Mouse (Mus musculus) spleen, adult 2 months (tissue): ENCODE measurements around the gene A530016L24Rik. TPM values are rescaled to one million over a fixed set of nuclear protein-coding genes. Genes with fewer than 3 reads are reported as not detected.

Experiments
- DNase-seq, 2 experiments: peaks; one replicate each; pipeline versions ENCODE4 v3.0.0 to v3.0.0-alpha.2; 2012 to 2021; ENCODE audit warnings: low spot score in 2 of 2, low read depth in 1 of 2
- H3K27ac ChIP-seq: fragments of 200-500 bp; 2 replicates; pipeline ENCODE4 v1.5.1; 2012; ENCODE audit warnings: low read length, inconsistent platforms; ENCODE audit not compliant: insufficient read depth
- H3K27me3 ChIP-seq: fragments of 200-500 bp; 2 replicates; pipeline ENCODE4 v1.6.1; 2012; ENCODE audit warnings: mild to moderate bottlenecking, moderate library complexity, low read length, inconsistent platforms; ENCODE audit not compliant: control insufficient read depth, insufficient read depth
- H3K36me3 ChIP-seq: fragments of 200-500 bp; 2 replicates; pipeline ENCODE4 v1.6.1; 2012; ENCODE audit warnings: mild to moderate bottlenecking, low read length, inconsistent platforms; ENCODE audit not compliant: control insufficient read depth, insufficient read depth
- H3K4me1 ChIP-seq: fragments of 200-500 bp; 2 replicates; pipeline ENCODE4 v1.6.1; 2011; ENCODE audit warnings: inconsistent platforms; ENCODE audit not compliant: control insufficient read depth, insufficient read depth, insufficient read length
- H3K4me3 ChIP-seq: fragments of 200-500 bp; 2 replicates; pipeline ENCODE4 v1.5.1; 2011; ENCODE audit warnings: mild to moderate bottlenecking, inconsistent platforms; ENCODE audit not compliant: insufficient read depth, insufficient read length; ENCODE audit errors: extremely low read depth
- CTCF ChIP-seq: fragments of 200-500 bp; IDR thresholded peaks from 2 replicates; pipeline ENCODE4 v1.5.1; 2011; ENCODE audit warnings: mild to moderate bottlenecking, inconsistent platforms; ENCODE audit not compliant: insufficient read depth, insufficient read length, insufficient replicate concordance; ENCODE audit errors: extremely low read depth
- POLR2A ChIP-seq: fragments of 200-500 bp; IDR thresholded peaks from 2 replicates; pipeline ENCODE4 v1.6.1; 2011; ENCODE audit warnings: low read depth, low read length, inconsistent platforms
- WGBS: fragments of 180-500 bp; shearing (Covaris S2); methylation state at CpG from one replicate; pipeline ENCODE4 v1.1.7; 2018; 5-methylcytosine and 5-hydroxymethylcytosine counted together
- polyA plus RNA-seq: library from polyadenylated mRNA; depleted of rRNA; stranded (reverse); fragments of >200 nt; gene quantifications from 2 replicates; pipeline ENCODE4 v1.2.3, GENCODE M21; 2012

A530016L24Rik gene
- polyA plus RNA-seq, 1 experiment: 0.53 TPM

DNA sequence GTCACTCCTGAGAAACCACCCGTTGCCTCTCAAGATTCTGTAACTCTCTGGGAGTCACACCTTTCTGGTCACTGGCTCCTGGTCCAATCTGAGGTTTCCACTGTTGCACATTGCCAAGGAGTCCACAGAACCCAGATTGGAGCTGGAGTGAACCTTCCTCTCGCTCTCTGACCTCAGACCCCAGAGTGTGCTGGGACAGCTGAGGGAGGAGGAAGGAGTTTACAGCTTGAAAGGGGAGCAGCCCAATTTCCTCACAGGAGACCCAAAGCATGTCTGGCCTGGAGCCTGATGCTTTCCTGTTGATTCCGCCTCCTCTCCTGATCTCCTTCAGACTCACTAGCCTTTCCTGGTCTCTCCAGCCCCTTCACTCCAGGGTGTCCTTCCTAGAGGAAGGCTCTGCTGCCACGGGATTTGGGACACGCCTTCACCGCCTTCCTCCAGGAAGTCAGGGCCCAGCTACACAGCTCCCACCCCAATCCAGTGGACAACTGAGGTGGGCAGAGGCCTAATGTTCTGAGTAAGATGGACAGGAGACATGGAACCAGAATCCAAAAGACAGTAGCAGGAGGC, 33.0 kb upstream of the A530016L24Rik start:
- WGBS: 79% methylated on average over 6 of the region's 6 CpGs
- TF ChIP-seq CTCF (no peak), POLR2A (no peak)

DNA sequence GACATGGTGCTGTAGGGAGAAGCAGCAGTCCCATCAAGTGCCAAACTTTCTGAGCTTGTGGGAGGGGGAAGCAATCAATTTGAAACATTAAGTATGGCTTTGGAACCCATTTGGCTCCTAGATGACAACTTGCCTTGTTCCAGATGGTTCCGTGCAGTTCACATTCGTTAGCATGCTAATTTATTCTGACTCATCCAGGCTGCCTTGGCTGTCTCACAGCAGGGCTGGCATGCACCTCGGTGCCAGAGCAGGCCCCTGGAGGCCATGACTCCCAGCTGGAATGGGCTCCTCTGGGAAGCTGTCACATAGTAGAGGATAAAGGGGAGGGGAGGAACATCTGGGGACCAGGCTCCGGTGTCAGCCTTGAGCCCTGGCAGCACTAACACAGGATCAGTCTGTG, 31.4 kb upstream of the A530016L24Rik start:
- WGBS: 85% methylated on average over 4 of the region's 4 CpGs
- Histone ChIP-seq H3K27ac (no peak overlapping the region), H3K36me3 (no peaks in the 10 kb centered on the region), H3K4me1 (no peaks in the 10 kb centered on the region), H3K4me3 (no peak overlapping the region), H3K27me3 (no peaks in the 10 kb centered on the region)
- no peak for TF ChIP-seq POLR2A
- no peak for DNase-seq

More for the DNA sequence above, 33.0 kb upstream of the A530016L24Rik start:
- Histone ChIP-seq H3K27me3 (no peaks in the 10 kb centered on the region), H3K4me1 (no peaks in the 10 kb centered on the region), H3K27ac (no peak overlapping the region), H3K36me3 (no peaks in the 10 kb centered on the region), H3K4me3 (no peak overlapping the region)
- no peak for DNase-seq

DNA sequence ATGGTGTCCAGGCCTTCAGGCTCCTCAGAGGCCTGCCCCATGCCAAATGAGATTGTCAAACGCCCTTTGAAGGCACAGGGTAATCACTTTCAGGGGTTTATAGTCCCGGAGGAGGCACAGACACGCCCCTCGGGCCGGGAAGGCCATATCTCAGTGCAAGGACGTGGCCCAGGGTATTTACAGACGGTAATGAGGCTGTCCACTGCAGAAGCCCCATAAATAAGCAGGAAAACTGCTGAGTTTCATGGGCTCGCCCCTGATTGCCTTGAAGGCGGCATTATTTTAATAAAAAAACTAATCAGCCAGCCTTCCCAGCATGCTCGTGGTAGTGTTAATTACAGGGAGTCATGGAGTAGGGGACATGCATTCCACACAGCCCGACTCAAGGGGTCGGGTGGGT, 26.8 kb upstream of the A530016L24Rik start:
- DNase-seq: no peak

DNA sequence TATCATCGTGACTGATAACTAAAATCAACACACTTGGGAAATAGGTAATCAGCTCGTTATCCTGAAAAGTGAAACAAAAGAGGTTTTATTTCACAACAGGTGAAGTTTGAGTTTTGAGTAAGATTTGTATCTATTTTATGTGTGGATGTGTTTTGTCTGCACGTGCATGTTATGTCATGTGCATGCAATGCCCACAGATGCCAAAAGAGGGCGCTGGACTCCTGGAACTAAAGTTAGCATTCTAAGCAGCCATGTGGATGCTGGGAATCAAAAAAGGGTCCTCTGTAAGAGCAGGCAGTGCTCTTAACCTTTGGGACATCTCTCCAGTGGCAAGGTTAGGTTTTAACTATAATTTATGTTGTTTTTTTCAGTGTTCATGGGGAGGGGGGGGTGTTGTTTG, 26.0 kb upstream of the A530016L24Rik start:
- H3K4me1 ChIP-seq: no peaks in the 10 kb centered on the region
- no peak for DNase-seq
- H3K36me3 ChIP-seq: no peaks in the 10 kb centered on the region
- TF ChIP-seq POLR2A: no peak
- H3K27ac ChIP-seq: no peak overlapping the region
- H3K4me3 ChIP-seq: no peak overlapping the region
- H3K27me3 ChIP-seq: no peaks in the 10 kb centered on the region
- WGBS: 81% methylated on average over 4 of the region's 4 CpGs

More for the DNA sequence above, 26.8 kb upstream of the A530016L24Rik start:
- Histone ChIP-seq H3K4me1 (no peaks in the 10 kb centered on the region), H3K36me3 (no peaks in the 10 kb centered on the region), H3K4me3 (no peak overlapping the region), H3K27me3 (no peaks in the 10 kb centered on the region), H3K27ac (no peak overlapping the region)
- WGBS: 88% methylated on average over 12 of the region's 12 CpGs
- TF ChIP-seq CTCF: no peak
- TF ChIP-seq POLR2A: no peak

DNA sequence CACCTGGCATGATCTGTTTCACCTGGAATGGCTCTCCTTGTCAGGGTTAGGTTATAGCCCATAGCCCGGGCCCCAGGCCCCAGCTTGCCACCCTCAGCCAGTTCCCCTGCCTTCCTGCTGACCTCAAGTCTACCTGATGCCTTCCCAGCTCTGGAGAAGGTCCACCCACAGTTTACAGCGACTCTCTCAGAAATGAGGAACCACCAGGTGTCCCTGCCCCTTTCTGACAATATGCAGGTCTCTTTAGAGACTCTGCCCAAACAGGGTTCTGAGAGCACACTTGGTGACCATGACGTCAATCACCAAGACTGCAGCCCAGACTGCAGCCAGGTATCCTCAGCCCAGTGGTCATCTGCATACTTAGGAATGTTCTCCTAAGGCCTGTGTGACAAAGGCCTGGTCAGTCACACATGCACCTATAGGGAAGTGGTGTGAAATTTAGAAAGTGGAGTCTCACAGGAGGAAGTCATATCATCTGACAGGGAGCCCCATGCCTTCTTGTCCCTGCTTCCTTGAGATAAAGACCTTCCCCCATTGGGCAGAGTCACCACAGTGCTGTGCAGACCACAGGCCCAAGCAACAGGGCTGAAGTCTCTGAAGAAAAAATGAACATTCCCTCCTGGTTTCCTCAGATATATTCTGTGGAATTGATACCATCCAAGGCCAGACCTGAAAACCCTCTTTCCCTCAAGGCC, 25.4 kb upstream of the A530016L24Rik start:
- 20% methylated on average over 3 of the region's 3 CpGs for WGBS
- no peak overlapping the region for H3K27ac ChIP-seq
- no peaks in the 10 kb centered on the region for H3K4me1 ChIP-seq
- no peak overlapping the region for H3K4me3 ChIP-seq
- no peak for DNase-seq
- H3K36me3 ChIP-seq: no peaks in the 10 kb centered on the region
- no peak for TF ChIP-seq CTCF
- TF ChIP-seq POLR2A: no peak
- no peaks in the 10 kb centered on the region for H3K27me3 ChIP-seq

DNA sequence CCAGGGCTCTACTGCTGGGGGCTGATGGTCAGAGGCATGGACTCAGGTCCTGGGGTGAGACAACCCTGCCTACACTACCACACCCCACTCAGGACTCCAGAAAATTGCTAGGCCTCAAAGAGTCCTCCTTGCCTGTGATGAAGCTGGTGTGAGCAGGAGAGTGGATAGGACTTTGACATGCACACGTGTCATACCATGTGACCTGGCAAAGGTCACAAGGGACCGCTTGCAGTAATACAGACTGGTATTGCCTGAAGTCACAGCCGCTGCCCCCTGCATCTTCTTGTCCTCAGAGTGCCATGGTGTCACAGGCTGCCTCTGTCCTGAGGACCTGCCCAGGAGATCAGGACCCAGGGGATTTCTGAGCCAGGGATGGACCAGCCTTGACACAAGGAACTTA, 24.7 kb upstream of the A530016L24Rik start:
- Histone ChIP-seq H3K36me3 (no peaks in the 10 kb centered on the region), H3K4me1 (no peaks in the 10 kb centered on the region), H3K27ac (no peak overlapping the region), H3K27me3 (no peaks in the 10 kb centered on the region), H3K4me3 (no peak overlapping the region)
- no peak for DNase-seq
- TF ChIP-seq CTCF (no peak), POLR2A (no peak)
- 79% methylated on average over 3 of the region's 3 CpGs for WGBS

DNA sequence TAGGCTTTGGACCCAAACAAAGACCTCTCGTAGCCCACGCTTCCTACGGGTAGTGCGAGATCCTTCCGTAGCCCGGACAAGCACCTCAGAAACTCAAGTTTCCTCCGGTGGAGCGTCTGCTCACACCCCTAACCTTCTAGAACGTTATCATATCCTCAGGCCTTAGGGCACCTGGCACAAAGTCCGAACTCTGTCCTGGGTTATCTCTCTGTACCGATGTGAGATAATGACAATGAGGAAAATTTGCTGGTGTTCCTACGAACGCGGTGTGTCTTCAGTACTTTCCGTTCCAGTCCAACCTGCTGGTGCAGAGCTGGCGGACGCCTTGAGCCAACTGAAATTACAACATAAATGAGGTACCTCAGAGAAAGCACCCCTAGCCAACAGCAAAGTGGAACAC, 23.3 kb upstream of the A530016L24Rik start:
- no peak overlapping the region for H3K27ac ChIP-seq

More for the DNA sequence above, 23.3 kb upstream of the A530016L24Rik start:
- 92% methylated on average over 17 of the region's 17 CpGs for WGBS
- H3K27me3 ChIP-seq: no peaks in the 10 kb centered on the region
- TF ChIP-seq POLR2A (no peak), CTCF (no peak)
- H3K36me3 ChIP-seq: no peaks in the 10 kb centered on the region
- no peak overlapping the region for H3K4me3 ChIP-seq
- no peaks in the 10 kb centered on the region for H3K4me1 ChIP-seq
- no peak for DNase-seq
